ENCODE assay signal across 8 mouse cellular contexts in the genomic region with DNA sequence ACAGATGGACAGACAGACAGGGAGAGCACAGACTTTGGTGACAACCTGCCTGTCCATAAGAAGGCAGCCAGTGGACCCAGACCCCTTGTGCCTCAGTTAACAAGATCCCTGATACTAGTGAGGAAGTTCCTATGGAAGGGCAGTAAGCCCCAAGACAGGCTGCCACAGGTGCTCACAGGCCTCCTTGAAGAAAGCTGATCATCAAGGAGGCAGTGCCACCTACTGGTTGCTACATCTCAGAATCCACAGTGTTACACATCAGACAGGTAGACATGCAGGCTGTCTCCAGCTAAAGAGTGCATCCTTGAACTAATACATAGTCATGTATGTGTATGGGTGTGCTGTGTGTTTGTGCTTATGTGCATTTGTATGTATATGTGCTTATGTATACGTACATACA. TPM values are rescaled to one million over a fixed set of nuclear protein-coding genes. Genes with fewer than 3 reads are reported as not detected.
DNase-seq lines count a peak whose midpoint lies in the region; ATAC-seq and TF ChIP-seq lines count a peak whose summit lies in the region.

No protein-coding gene starts in this region.

- H3K27me3 ChIP-seq in kidney, embryonic 16.5 days (ENCODE audit: insufficient read depth, low read length) = no peaks in the 10 kb centered on the region
- no peaks in the 10 kb centered on the region for H3K27me3 ChIP-seq in liver, embryonic 14.5 days (ENCODE audit: control insufficient read depth, insufficient read depth, low read length)

- in situ Hi-C loops in ES-E14 (cut with MboI; ENCODE audit: low sequenced_read_pairs in 2 of 2, unreplicated experiment in 2 of 2) = loop anchor here in 1 of 2 experiments (25.0 kb wide), 1 partner anchor 455 kb away; the partner anchor contains the start of genes Gm26938 and Psmg3

- no peak for TF ChIP-seq EP300 in liver, embryonic 14.5 days (IDR thresholded peaks at IDR 0.05; ENCODE audit: low read depth)

- H3K27ac ChIP-seq in ES-E14 (ENCODE audit: insufficient read depth, low read depth, low read length, poor library complexity, severe bottlenecking) = no peak overlapping the region
- no peak overlapping the region for H3K27ac ChIP-seq in kidney, embryonic 16.5 days (ENCODE audit: low read length)
- no peak overlapping the region for H3K27ac ChIP-seq in liver, embryonic 14.5 days
- H3K27ac ChIP-seq in olfactory bulb, adult 2 months (ENCODE audit: insufficient read depth, low read depth, low read length) = no peak overlapping the region

- H3K4me3 ChIP-seq in ES-E14 (ENCODE audit: insufficient read depth in 1 of 2, low read depth in 1 of 2, low read length in 2 of 2, poor library complexity in 1 of 2, severe bottlenecking in 1 of 2) = no peak overlapping the region
- H3K4me3 ChIP-seq in kidney, embryonic 16.5 days (ENCODE audit: low read length) = no peak overlapping the region
- H3K4me3 ChIP-seq in liver, embryonic 14.5 days (ENCODE audit: insufficient read depth in 1 of 2, low read depth in 2 of 2, low read length in 2 of 2) = no peak overlapping the region
- no peak overlapping the region for H3K4me3 ChIP-seq in olfactory bulb, adult 2 months (ENCODE audit: insufficient read depth, low read depth, low read length)

- peak; percentile 77 for TF ChIP-seq CTCF in liver, embryonic 14.5 days (IDR thresholded peaks at IDR 0.05; ENCODE audit: low read depth)
- peak; percentile 29; the same call in 1 of the 2 replicates for TF ChIP-seq CTCF in olfactory bulb, adult 2 months (IDR thresholded peaks at IDR 0.05; ENCODE audit: insufficient read depth, low read depth, low read length)

- ATAC-seq in kidney, embryonic 16.5 days (ENCODE audit: low FRiP score, low TSS enrichment) = peak; percentile 57
- no peak for ATAC-seq in liver, embryonic 14.5 days (ENCODE audit: insufficient read depth)

- 93% methylated on average over 1 of the region's 1 CpGs for WGBS in kidney, embryonic 16.5 days
- WGBS in liver, embryonic 14.5 days (ENCODE audit: insufficient replicate concordance) = 90% methylated on average over 1 of the region's 1 CpGs
- 100% methylated on average over 1 of the region's 1 CpGs for WGBS in olfactory bulb, adult 2 months

- no peak for TF ChIP-seq POLR2A in olfactory bulb, adult 2 months (IDR thresholded peaks at IDR 0.05; ENCODE audit: insufficient read depth, low read depth, low read length)

- peaks cover 40% of the 10 kb centered on the region for H3K36me3 ChIP-seq in ES-E14 (ENCODE audit: control insufficient read depth, insufficient read depth, low read length, poor library complexity, severe bottlenecking)
- H3K36me3 ChIP-seq in kidney, embryonic 16.5 days (ENCODE audit: insufficient read depth, low read length) = peaks cover 31% of the 10 kb centered on the region
- H3K36me3 ChIP-seq in liver, embryonic 14.5 days (replicated peaks; ENCODE audit: control insufficient read depth, insufficient read depth, low read depth) = peaks cover 17% of the 10 kb centered on the region

- H3K9me3 ChIP-seq in ES-E14 (ENCODE audit: control insufficient read depth, insufficient read depth, low read depth, low read length) = no peaks in the 10 kb centered on the region
- no peaks in the 10 kb centered on the region for H3K9me3 ChIP-seq in kidney, embryonic 16.5 days (ENCODE audit: low read length)
- no peaks in the 10 kb centered on the region for H3K9me3 ChIP-seq in liver, embryonic 14.5 days (ENCODE audit: control insufficient read depth, low read length)

- DNase-seq in 3T3-L1 (ENCODE audit: low read depth, low spot score) (peak; percentile 79), ES-E14 (ENCODE audit: low read depth, low spot score) (peak; percentile 40)
- peak; percentile 57 for DNase-seq in cerebellum, adult 9-10 months
- peak; percentile 37 to 53 for DNase-seq in frontal cortex, postnatal 25 days (ENCODE audit: low spot score in 2 of 2)
- peak; percentile 14 to 20 (median 15) for DNase-seq in liver, embryonic 14.5 days (ENCODE audit: low read depth in 3 of 3, low spot score in 3 of 3)
- DNase-seq in thymus, postnatal 36 days = peak; percentile 79 to 82

- H3K4me2 ChIP-seq in kidney, embryonic 16.5 days (replicated peaks; ENCODE audit: low read depth, low read length) = no peak overlapping the region
- H3K4me2 ChIP-seq in liver, embryonic 14.5 days (ENCODE audit: low read depth) = no peak overlapping the region

- no peak overlapping the region for H3K9ac ChIP-seq in ES-E14 (ENCODE audit: insufficient read depth, low read depth, low read length, poor library complexity, severe bottlenecking)
- H3K9ac ChIP-seq in kidney, embryonic 16.5 days (replicated peaks; ENCODE audit: low read length) = no peak overlapping the region
- no peak overlapping the region for H3K9ac ChIP-seq in liver, embryonic 14.5 days (replicated peaks)

- no peaks in the 10 kb centered on the region for H3K4me1 ChIP-seq in ES-E14 (ENCODE audit: control insufficient read depth in 2 of 2, insufficient read depth in 2 of 2, low read length in 2 of 2, poor library complexity in 1 of 2)
- H3K4me1 ChIP-seq in kidney, embryonic 16.5 days (ENCODE audit: insufficient read depth, low read length) = no peaks in the 10 kb centered on the region
- H3K4me1 ChIP-seq in liver, embryonic 14.5 days (replicated peaks; ENCODE audit: control insufficient read depth in 2 of 2, insufficient read depth in 2 of 2, low read length in 1 of 2) = no peaks in the 10 kb centered on the region
- H3K4me1 ChIP-seq in olfactory bulb, adult 2 months (ENCODE audit: control insufficient read depth, insufficient read depth, low read length) = peaks cover 11% of the 10 kb centered on the region

TF ChIP-seq in ES-E14, 5 proteins besides CTCF, POLR2A, EP300 and RAD21:
- TF ChIP-seq MAFK (IDR thresholded peaks at IDR 0.05; ENCODE audit: insufficient read depth, low read depth, low read length) = no peak
- TF ChIP-seq ZC3H11A (IDR thresholded peaks at IDR 0.05; ENCODE audit: borderline replicate concordance, low read depth, low read length) = peak; percentile 30; the same call in 1 of the 2 replicates
- TF ChIP-seq HCFC1 (IDR thresholded peaks at IDR 0.05; ENCODE audit: borderline replicate concordance, insufficient read depth, low read length) = no peak
- no peak for TF ChIP-seq CHD2 (IDR thresholded peaks at IDR 0.05; ENCODE audit: low read depth, low read length)
- no peak for TF ChIP-seq ZNF384 (IDR thresholded peaks at IDR 0.05; ENCODE audit: low read depth, low read length)

RNA-seq across cellular contexts. Expression of gene Mad1l1, which starts 29.2 kb away (rescaled TPM):
- total RNA-seq in ES-E14 (2012; rRNA removed) = 47.2 and 47.3 TPM in 2 replicates
- 51.6 and 52.4 TPM in 2 replicates for polyA plus RNA-seq in kidney, embryonic 16.5 days (2015; fragmentation: Nextera tagmentation; extraction: Ambion mirVana)
- polyA plus RNA-seq in liver, embryonic 14.5 days (2012; rRNA removed) = 15.5 TPM in 2 replicates
- polyA plus RNA-seq in liver, embryonic 14.5 days (2014; fragmentation: Nextera tagmentation; extraction: Ambion mirVana) = 16.9 TPM in 2 replicates
- 302 TPM in 1 of 2 replicates, not detected in the other for polyA plus RNA-seq in olfactory bulb, adult 2 months (2012; ENCODE audit: insufficient read depth, insufficient read length, low replicate concordance, missing spikeins)

RNA-seq across cellular contexts. Expression of gene Nudt1, which starts 29.3 kb away (rescaled TPM):
- 49.6 and 67.7 TPM in 2 replicates for total RNA-seq in ES-E14 (2012; rRNA removed)
- 55.2 and 58.1 TPM in 2 replicates for polyA plus RNA-seq in kidney, embryonic 16.5 days (2015; fragmentation: Nextera tagmentation; extraction: Ambion mirVana)
- 12.8 and 18.4 TPM in 2 replicates for polyA plus RNA-seq in liver, embryonic 14.5 days (2012; rRNA removed)
- 23.2 and 26.3 TPM in 2 replicates for polyA plus RNA-seq in liver, embryonic 14.5 days (2014; fragmentation: Nextera tagmentation; extraction: Ambion mirVana)
- polyA plus RNA-seq in olfactory bulb, adult 2 months (2012; ENCODE audit: insufficient read depth, insufficient read length, low replicate concordance, missing spikeins) = not detected in 2 replicates

RNA-seq across cellular contexts. Expression of gene Mrm2, which starts 39.5 kb away (rescaled TPM):
- 12.3 and 14.6 TPM in 2 replicates for total RNA-seq in ES-E14 (2012; rRNA removed)
- polyA plus RNA-seq in kidney, embryonic 16.5 days (2015; fragmentation: Nextera tagmentation; extraction: Ambion mirVana) = 22.0 and 23.9 TPM in 2 replicates
- 5.0 and 6.6 TPM in 2 replicates for polyA plus RNA-seq in liver, embryonic 14.5 days (2012; rRNA removed)
- 9.5 and 10.7 TPM in 2 replicates for polyA plus RNA-seq in liver, embryonic 14.5 days (2014; fragmentation: Nextera tagmentation; extraction: Ambion mirVana)
- not detected in 2 replicates for polyA plus RNA-seq in olfactory bulb, adult 2 months (2012; ENCODE audit: insufficient read depth, insufficient read length, low replicate concordance, missing spikeins)

Comparison
In these comparisons a context has a peak if more than half of its experiments do, and no peak if none do; other contexts are left out.
1. DNase-seq: peak in every context shown above with its lines; median percentile 80 in thymus, postnatal 36 days; 79 in 3T3-L1; 57 in cerebellum, adult 9-10 months; 45 in frontal cortex, postnatal 25 days; 40 in ES-E14; 15 in liver, embryonic 14.5 days.
2. RNA of gene Nudt1, which starts 29.3 kb away (polyA plus RNA-seq): 55.2 to 58.1 TPM in kidney, embryonic 16.5 days and 12.8 to 26.3 TPM in liver, embryonic 14.5 days; not detected in olfactory bulb, adult 2 months; every median in the first group is over 10 times any median in the second.